Mouse (Mus musculus) liver, adult 2 months (tissue): Measurements from ENCODE around the gene Gm49352.

Source experiments
- CTCF ChIP-seq: fragments of 200-500 bp; IDR thresholded peaks from 2 replicates; pipeline ENCODE4 v1.5.1; 2011; ENCODE audit warnings: low read depth, low read length, control low read depth
- POLR2A ChIP-seq: fragments of 200-500 bp; IDR thresholded peaks from 2 replicates; pipeline ENCODE4 v1.6.1; 2011; ENCODE audit warnings: low read length, control low read depth; ENCODE audit not compliant: insufficient read depth; ENCODE audit errors: extremely low read depth

DNA sequence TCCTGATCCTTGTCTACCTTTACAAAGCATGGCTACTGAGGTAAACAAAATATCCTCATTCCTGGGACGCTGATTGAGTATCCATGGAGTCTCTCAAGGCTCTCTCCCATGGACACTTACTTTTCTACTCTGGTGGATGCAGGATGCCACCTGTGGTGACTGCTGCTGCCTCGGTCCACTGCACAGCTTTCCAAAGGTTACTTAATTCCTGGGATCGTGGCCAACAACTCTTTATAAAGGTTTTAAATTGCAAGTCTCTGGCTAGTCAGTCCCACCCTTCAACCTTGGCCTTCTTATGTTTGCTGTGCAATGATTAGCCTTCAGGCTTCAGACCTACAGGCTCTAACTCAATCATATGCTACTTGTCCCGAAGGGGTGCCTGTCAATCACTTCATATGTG, 26.3 kb downstream of the Gm49352 start, which contains the start of gene Ctsm:
- TF ChIP-seq CTCF = no peak
- TF ChIP-seq POLR2A = no peak
